Mouse (Mus musculus) layer of hippocampus, adult 6 months (tissue): Measurements from ENCODE around the gene Smad9. TPM values are rescaled to one million over a fixed set of nuclear protein-coding genes. Genes with fewer than 3 reads are reported as not detected.

ENCODE experiments used
- long read RNA-seq, 2 experiments: library from polyadenylated mRNA; unstranded; transcript quantifications; one replicate each; pipeline ENCODE4 v2.0.0; 2019 to 2020
- polyA plus RNA-seq: library from polyadenylated mRNA; unstranded; fragments of <200 nt; fragmentation: Nextera tagmentation; gene quantifications from 2 replicates; pipeline ENCODE4 v1.2.3, GENCODE M21; 2021

Gene Smad9
- polyA plus RNA-seq: 2.1 and 3.1 TPM in 2 replicates
- long read RNA-seq, experiment 1, partial matches to known transcripts: 0 of 1 reads
- long read RNA-seq, experiment 1, other reads (novel, unspliced or antisense): 1 of 1 reads
- long read RNA-seq, experiment 2, full-length matches to known transcripts: 1 of 7 reads
- long read RNA-seq, experiment 2, partial matches to known transcripts: 1 of 7 reads
- long read RNA-seq, experiment 2, other reads (novel, unspliced or antisense): 5 of 7 reads

DNA sequence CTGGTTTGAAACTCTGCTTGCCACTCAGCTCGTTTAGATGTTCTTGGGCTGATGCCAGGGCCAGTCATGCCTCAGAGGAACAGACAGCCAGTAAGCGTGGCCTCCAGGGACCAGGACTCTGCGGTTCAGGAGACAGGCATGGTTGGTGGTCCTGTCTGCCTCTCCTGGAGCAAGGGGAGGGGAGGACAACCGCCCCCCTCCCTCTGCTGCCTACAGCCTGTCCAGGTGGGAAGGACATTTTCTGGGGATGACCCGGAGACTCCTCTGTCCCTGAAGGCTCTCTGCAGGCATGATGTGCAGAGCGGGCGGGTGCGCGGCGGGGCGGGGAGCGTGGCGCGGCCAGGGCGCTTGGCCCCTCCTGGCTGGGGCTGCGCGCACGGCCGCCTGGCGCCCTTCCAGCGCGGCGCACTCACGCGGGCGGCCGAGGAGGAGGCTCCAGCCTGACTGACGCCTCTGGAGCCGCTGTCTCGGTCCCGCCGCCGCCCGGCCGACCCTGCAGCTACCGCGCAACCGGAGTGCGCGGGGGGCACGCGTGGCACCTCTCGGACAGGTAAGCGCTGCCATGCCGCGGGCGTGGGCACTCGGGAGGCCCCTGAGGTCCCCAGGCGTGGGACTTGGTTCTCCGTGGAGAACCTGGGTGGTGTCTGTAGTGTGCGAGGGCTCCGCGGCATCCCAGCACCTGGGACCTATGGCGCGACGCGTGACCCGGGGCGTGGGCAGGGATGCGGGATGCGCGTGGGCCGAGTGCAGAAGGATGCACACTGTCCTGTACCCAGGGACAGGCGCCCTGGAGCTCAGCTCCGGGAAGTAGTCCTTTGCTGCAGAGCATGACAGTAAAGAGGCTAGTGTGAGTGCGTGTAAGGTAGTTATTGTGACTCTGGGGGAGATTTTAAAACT lies at the start of gene Smad9:
Gene Smad9 (plus strand): TSS at position 438 of the 897 bp plus-strand sequence.

DNA sequence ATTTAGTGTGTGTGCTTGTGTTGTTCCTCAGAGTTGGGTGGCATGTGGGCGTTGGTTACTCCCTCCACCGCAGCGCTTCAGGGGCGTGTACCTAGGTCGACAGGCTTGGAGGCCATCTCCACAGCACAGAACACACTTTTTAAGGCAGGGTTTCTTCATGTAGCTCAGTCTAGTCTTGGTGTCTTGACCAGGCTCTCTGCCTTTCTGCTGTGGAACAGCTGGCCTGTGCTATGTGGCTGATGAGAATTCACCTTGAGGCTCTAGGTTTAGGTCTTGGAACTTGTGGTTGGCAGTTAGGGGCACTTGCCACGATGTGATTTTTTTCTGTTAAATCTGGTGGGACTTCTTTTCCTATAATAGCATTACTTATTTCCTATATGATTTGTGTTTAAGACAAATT lies 41.1 kb upstream of the Smad9 start, which contains the start of gene Gm21958:
Gene Gm21958 (minus strand): TSS at position 101 of the 400 bp plus-strand sequence.

DNA sequence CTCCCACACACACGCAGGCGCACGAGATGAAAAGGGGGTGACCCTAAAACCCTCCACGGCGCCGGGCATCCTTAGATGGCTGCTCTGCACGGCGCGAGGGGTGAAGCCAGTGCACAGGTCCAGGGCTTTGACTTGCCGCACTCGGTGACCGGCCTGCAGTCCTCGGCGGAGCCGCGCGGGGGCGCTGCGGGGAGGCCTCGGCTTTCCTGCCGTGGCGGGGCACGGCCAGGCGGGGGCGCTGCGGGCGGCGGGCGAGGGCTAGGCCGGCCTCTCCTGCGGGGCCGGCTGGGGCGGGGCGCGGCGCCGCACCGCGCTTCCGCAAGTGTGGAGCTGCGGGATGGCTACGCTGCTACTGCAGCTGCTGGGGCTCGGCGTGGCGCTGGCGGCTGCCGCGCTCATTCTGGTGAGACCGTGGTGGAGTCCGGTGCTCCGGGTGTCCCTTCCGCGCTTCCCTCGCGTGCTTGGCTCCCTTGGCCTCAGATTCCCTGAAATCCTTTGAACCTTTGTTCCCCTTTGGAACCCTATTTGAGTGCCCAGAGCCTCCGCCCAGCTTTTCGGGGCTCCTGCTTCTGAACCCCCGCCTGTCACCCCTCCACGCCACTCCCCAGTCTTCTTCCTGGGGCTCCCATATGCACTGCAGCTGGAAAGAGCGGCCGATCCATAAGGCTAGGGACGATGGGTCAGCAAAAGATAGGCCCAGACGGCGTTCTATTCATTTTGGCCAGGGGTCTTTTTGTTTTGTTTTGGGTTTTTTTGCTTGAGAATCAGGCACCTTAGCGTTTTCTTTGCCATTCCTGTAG lies 19.9 kb upstream of the Smad9 start, which contains the start of the genes Exosc8 and Alg5:
Gene Exosc8 (minus strand): TSS at position 147 of the 800 bp plus-strand sequence.
Gene Alg5 (plus strand): TSS at position 293 of the 800 bp plus-strand sequence.

DNA sequence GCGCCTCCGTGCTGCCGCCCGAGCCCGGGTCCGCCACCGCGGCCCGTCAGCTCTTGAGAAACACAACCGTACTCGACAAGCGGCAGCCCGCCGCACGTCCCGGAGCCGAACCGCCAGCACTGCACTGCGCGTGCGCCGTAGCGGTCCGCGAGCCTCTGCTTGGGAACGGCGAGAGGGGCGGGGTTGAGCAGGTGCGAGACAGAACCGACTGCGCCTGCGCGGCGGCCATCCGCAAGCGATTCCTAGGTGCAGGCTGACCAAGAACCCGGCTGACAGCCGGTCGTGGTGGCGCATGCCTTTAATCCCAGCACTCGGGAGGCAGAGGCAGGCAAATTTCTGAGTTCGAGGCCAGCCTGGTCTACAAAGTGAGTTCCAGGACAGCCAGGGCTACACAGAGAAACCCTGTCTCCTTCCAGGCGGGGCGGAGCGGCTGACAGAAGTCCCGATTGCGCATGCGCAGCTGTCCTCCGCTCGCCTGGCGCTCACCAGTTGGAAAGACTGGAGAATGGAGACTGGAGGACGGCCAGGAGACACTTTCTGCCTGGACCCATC lies 52.4 kb downstream of the Smad9 start, which contains the start of gene Rfxap:
Gene Rfxap (minus strand): TSS at position 126 of the 552 bp plus-strand sequence.

Other genes with a start within 250 kb of the Smad9 start
- 9.1 and 11.4 TPM in 2 replicates for gene Supt20, start 62.8 kb upstream of the Smad9 start, polyA plus RNA-seq
- not detected in 2 replicates for gene Gm21958, start 41.2 kb upstream of the Smad9 start, polyA plus RNA-seq
- 24.8 and 25.1 TPM in 2 replicates for gene Exosc8, start 20.2 kb upstream of the Smad9 start, polyA plus RNA-seq
- 47.5 and 50.0 TPM in 2 replicates for gene Alg5, start 20.0 kb upstream of the Smad9 start, polyA plus RNA-seq
- gene Rfxap, start 52.2 kb downstream of the Smad9 start, polyA plus RNA-seq: 3.4 and 4.4 TPM in 2 replicates
- 5.3 and 5.7 TPM in 2 replicates for gene Sertm1, start 160.3 kb downstream of the Smad9 start, polyA plus RNA-seq